Mouse (Mus musculus) ES-E14 (cell line): ENCODE measurements around the gene Ncln.

ENCODE experiments used
- HCFC1 ChIP-seq: IDR thresholded peaks from 2 replicates; pipeline ENCODE4 v1.6.1; 2012; ENCODE audit warnings: low read length, inconsistent platforms, borderline replicate concordance; ENCODE audit not compliant: insufficient read depth
- MAFK ChIP-seq: IDR thresholded peaks from 2 replicates; pipeline ENCODE4 v1.6.1; 2014; ENCODE audit warnings: mild to moderate bottlenecking, low read depth, low read length, inconsistent platforms; ENCODE audit not compliant: insufficient read depth
- ZC3H11A ChIP-seq: IDR thresholded peaks from 2 replicates; pipeline ENCODE4 v1.6.1; 2012; ENCODE audit warnings: low read depth, mild to moderate bottlenecking, inconsistent platforms, low read length, borderline replicate concordance

DNA sequence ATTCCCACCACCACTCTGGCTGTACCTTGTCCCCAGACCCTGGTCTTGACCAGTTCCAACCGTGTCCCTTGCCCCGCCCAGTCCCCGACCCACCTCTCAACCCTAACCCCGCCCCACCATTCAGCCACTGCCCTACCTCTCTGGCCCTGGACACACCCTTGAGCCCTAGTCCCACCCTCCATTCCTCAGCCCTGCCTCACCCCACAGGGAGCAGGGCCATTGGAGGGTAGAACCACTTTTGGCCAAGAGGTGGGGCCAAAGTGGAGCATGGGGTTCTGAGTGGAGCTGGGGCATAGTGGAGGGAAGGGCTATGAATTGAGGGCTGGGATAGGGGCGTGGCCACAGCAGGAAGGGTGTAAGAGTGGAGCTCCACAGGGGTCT lies 30.9 kb downstream of the Ncln start:
- TF ChIP-seq MAFK = no peak
- no peak for TF ChIP-seq ZC3H11A
- TF ChIP-seq HCFC1 = no peak
